Mouse (Mus musculus) embryonic facial prominence, embryonic 15.5 days (tissue): ENCODE results near the gene Zfp160. TPM values are rescaled to one million over a fixed set of nuclear protein-coding genes. Genes with fewer than 3 reads are reported as not detected.
"Not testable (repeated sequence)": the region's sequence is repeated elsewhere in the genome, so short reads cannot be mapped to it uniquely, and the experiment has no call there.

Experiments
- ATAC-seq: fragments of 200-750 bp; cut with Nextera tagmentation; 2 replicates; pipeline ENCODE4 v1.8.0; 2017; ENCODE audit warnings: low read depth, moderate TSS enrichment; ENCODE audit not compliant: insufficient number of reproducible peaks, low FRiP score, low TSS enrichment
- H3K27ac ChIP-seq: fragments of 300-500 bp; sonication (generic); replicated peaks from 2 replicates; pipeline ENCODE4 v1.5.1; 2015; ENCODE audit warnings: mild to moderate bottlenecking, inconsistent platforms
- H3K27me3 ChIP-seq: fragments of 300-500 bp; sonication (generic); 2 replicates; pipeline ENCODE4 v1.6.1; 2015; ENCODE audit warnings: inconsistent platforms
- H3K36me3 ChIP-seq: fragments of 300-500 bp; sonication (generic); 2 replicates; pipeline ENCODE4 v1.6.1; 2015; ENCODE audit warnings: mild to moderate bottlenecking, inconsistent platforms
- H3K4me1 ChIP-seq: fragments of 300-500 bp; sonication (generic); 2 replicates; pipeline ENCODE4 v1.6.1; 2015; ENCODE audit warnings: inconsistent platforms
- H3K4me2 ChIP-seq: fragments of 300-500 bp; sonication (generic); replicated peaks from 2 replicates; pipeline ENCODE4 v1.6.1; 2015; ENCODE audit warnings: mild to moderate bottlenecking, inconsistent platforms
- H3K4me3 ChIP-seq: fragments of 300-500 bp; sonication (generic); replicated peaks from 2 replicates; pipeline ENCODE4 v1.5.1; 2015; ENCODE audit warnings: mild to moderate bottlenecking, inconsistent platforms
- H3K9ac ChIP-seq: fragments of 300-500 bp; sonication (generic); 2 replicates; pipeline ENCODE4 v1.6.1; 2015; ENCODE audit warnings: inconsistent platforms
- H3K9me3 ChIP-seq: fragments of 300-500 bp; sonication (generic); replicated peaks from 2 replicates; pipeline ENCODE4 v1.6.1; 2016; ENCODE audit warnings: inconsistent platforms
- WGBS: fragments of 180-500 bp; shearing (Covaris S2); methylation state at CpG from one replicate; pipeline ENCODE4 v1.1.7; 2015; 5-methylcytosine and 5-hydroxymethylcytosine counted together
- polyA plus RNA-seq: library from polyadenylated mRNA; unstranded; fragments of >200 nt; fragmentation: Nextera tagmentation; extraction: Ambion mirVana; gene quantifications from 2 replicates; pipeline ENCODE4 v1.2.1, GENCODE M21; 2015

Gene Zfp160
- polyA plus RNA-seq, 1 experiment from 2014 or later: 15.8 TPM

- not testable (repeated sequence) for H3K9me3 ChIP-seq, H3K27ac ChIP-seq, H3K27me3 ChIP-seq, H3K4me1 ChIP-seq, H3K4me2 ChIP-seq, H3K4me3 ChIP-seq, ATAC-seq, H3K36me3 ChIP-seq, H3K9ac ChIP-seq
- WGBS: 83% methylated on average over 3 of the region's 3 CpGs
Measured at GRCm38 (mm10) chr17:21051919-21052318, 43.2 kb downstream of the Zfp160 start.

DNA sequence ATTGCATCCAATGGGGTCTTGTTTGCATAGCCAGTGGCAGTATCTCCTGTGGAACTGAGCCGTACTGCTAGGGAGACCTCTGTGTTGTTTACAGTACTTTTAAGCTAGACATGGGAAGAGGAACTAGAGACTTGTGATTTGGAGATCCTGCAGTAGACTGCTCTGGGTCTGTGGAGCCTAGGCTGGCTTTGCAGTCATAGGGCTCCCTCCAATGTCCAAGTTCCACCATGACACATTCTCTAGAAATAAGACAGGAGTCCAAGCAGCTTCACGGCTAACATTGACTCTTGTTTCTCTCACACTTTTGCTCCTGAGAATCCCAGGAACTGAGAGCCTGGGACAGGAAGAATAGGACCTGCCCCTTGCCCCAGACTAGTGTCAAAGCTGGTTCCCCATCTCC is 44.6 kb downstream of the Zfp160 start:
- 88% methylated on average over 2 of the region's 2 CpGs for WGBS
- no peaks in the 10 kb centered on the region for H3K27me3 ChIP-seq
- H3K27ac ChIP-seq: no peak overlapping the region
- H3K4me3 ChIP-seq: no peak overlapping the region
- no peak for ATAC-seq
- H3K36me3 ChIP-seq: no peaks in the 10 kb centered on the region
- no peaks in the 10 kb centered on the region for H3K9me3 ChIP-seq
- H3K4me2 ChIP-seq: no peak overlapping the region
- H3K4me1 ChIP-seq: no peaks in the 10 kb centered on the region
- H3K9ac ChIP-seq: no peak overlapping the region

DNA sequence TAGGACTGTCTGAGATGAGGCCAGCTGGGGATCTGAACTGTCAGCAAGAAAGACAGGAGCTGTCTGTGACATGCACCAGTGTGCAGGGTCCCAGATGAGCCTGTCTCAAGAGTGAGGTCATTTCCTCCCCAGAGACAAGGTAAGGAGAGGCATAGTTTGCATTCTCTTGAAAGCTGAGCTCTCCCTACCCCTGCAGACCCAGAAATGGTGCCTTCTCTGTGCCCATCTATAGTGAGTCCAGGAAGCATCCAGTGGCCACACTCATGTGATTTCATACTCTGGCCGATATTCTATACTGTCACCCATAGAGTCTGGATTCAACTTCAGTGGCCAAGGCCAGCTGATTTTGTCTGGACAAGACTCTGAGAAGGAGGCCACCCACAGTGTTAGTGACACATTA is 46.4 kb downstream of the Zfp160 start:
- H3K4me2 ChIP-seq, ATAC-seq, H3K27ac ChIP-seq, H3K9me3 ChIP-seq, H3K4me3 ChIP-seq, H3K4me1 ChIP-seq, H3K9ac ChIP-seq, H3K27me3 ChIP-seq, H3K36me3 ChIP-seq: not testable (repeated sequence)
- WGBS: 83% methylated on average over 1 of the region's 1 CpGs

GRCm38 (mm10) chr17:21065501-21065900 is 56.8 kb downstream of the Zfp160 start:
- WGBS: 16% methylated on average over 1 of the region's 1 CpGs
- Histone ChIP-seq H3K4me1 (no peaks in the 10 kb centered on the region), H3K9ac (no peak overlapping the region), H3K9me3 (no peaks in the 10 kb centered on the region), H3K4me2 (no peak overlapping the region), H3K27me3 (no peaks in the 10 kb centered on the region), H3K4me3 (no peak overlapping the region), H3K27ac (no peak overlapping the region), H3K36me3 (no peaks in the 10 kb centered on the region)
- no peak for ATAC-seq

- H3K4me3 ChIP-seq: no peak overlapping the region
- no peak overlapping the region for H3K27ac ChIP-seq
- H3K4me2 ChIP-seq: no peak overlapping the region
- no peak for ATAC-seq
- H3K36me3 ChIP-seq: no peaks in the 10 kb centered on the region
- no peaks in the 10 kb centered on the region for H3K9me3 ChIP-seq
- no peaks in the 10 kb centered on the region for H3K4me1 ChIP-seq
- no peaks in the 10 kb centered on the region for H3K27me3 ChIP-seq
- H3K9ac ChIP-seq: no peak overlapping the region
Measured at GRCm38 (mm10) chr17:21067036-21067435, 58.3 kb downstream of the Zfp160 start.

GRCm38 (mm10) chr17:21069443-21069842 is 60.7 kb downstream of the Zfp160 start:
- not testable (repeated sequence) for H3K27ac ChIP-seq, H3K27me3 ChIP-seq, H3K9me3 ChIP-seq, H3K4me1 ChIP-seq, H3K36me3 ChIP-seq, H3K4me2 ChIP-seq, H3K9ac ChIP-seq, H3K4me3 ChIP-seq
- WGBS: no CpG with 5 or more reads among the region's 3 CpGs
- ATAC-seq: peak; percentile 47; the same call in 1 of the 2 replicates

DNA sequence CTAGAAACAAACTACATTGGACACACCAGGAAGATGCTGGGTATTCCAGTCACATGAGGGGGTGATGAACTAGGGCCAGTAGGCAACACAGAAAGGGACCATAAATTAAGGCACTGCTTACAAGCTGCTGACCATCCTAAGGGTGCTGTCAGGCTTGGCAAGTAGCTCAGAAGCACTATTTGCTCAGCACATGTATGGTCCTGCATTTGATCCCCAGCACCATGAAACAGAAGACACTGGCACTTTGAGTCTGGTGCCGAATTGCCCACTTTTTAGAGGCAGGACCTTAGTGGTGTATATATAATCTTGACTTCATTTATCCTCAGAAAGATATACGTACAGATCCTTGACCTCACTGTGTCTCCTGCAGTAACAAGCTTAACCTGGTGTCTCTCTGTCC is 62.3 kb downstream of the Zfp160 start:
- H3K4me1 ChIP-seq, H3K9ac ChIP-seq: not testable (repeated sequence)

More for the DNA sequence above, 62.3 kb downstream of the Zfp160 start:
- H3K4me3 ChIP-seq, H3K9me3 ChIP-seq, ATAC-seq, H3K27ac ChIP-seq, H3K27me3 ChIP-seq, H3K36me3 ChIP-seq, H3K4me2 ChIP-seq: not testable (repeated sequence)
- 75% methylated on average over 2 of the region's 2 CpGs for WGBS

Other genes with a start within 250 kb of the Zfp160 start
- 0.05 TPM in 1 of 2 replicates, not detected in the other for gene Vmn1r228, start 222.7 kb upstream of the Zfp160 start, polyA plus RNA-seq
- gene Vmn1r229, start 197.3 kb upstream of the Zfp160 start, polyA plus RNA-seq: not detected in 2 replicates
- gene Vmn1r230, start 168.5 kb upstream of the Zfp160 start, polyA plus RNA-seq: 0.24 TPM in 1 of 2 replicates, not detected in the other
- gene Vmn1r231, start 103.8 kb upstream of the Zfp160 start, polyA plus RNA-seq: not detected in 2 replicates
- not detected in 2 replicates for gene Vmn1r232, start 89.2 kb upstream of the Zfp160 start, polyA plus RNA-seq
- 357 and 369 TPM in 2 replicates for gene Ppp2r1a, start 63.6 kb upstream of the Zfp160 start, polyA plus RNA-seq
- gene Vmn1r233, start 12.4 kb upstream of the Zfp160 start, polyA plus RNA-seq: not detected in 2 replicates
- gene Vmn1r234, start 217.2 kb downstream of the Zfp160 start, polyA plus RNA-seq: not detected in 2 replicates
- not detected in 2 replicates for gene Vmn1r235, start 247.5 kb downstream of the Zfp160 start, polyA plus RNA-seq